Mouse (Mus musculus): Measurements from ENCODE around the gene Ces4a. TPM values are rescaled to one million over a fixed set of nuclear protein-coding genes. Genes with fewer than 3 reads are reported as not detected.

Gene Ces4a
- polyA plus RNA-seq, 1 experiment from 2014 or later: not detected

DNA sequence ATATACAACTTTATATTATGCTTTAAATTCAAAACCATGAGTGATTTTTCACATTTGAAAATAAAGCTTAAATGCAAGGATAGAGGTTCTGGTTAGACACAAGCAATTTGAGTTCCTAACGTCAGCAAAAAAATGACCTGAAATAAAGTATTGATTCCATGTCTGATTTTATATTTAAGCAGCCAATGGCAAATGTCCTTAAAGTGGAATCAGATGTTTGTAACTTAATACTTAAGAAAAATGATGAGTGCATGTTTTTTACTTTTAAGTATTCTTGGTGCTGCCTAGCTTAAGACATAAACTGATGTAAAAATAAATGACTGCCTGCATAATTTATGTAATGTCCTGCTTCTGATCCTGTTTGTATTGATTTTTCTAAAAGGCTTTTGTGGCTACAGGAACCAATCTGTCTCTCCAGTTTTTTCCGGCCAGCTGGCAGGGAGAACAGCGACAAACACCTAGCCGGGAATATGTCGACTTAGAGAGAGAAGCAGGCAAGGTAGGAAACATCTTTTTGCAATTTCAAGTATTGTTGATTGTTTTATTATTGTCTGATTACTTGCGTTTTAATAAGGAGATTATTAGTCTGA is 46.7 kb downstream of the Ces4a start:
- no peak for ATAC-seq (ENCODE audit: low read depth)
- H3K27ac ChIP-seq (ENCODE audit: low read length): no peak overlapping the region
- peaks cover 3% of the 10 kb centered on the region; the same call in 1 of the 2 replicates for H3K4me1 ChIP-seq (replicated peaks; ENCODE audit: control insufficient read depth, insufficient read depth, low read length)
- 81% methylated on average over 6 of the region's 6 CpGs for WGBS
- no peak overlapping the region for H3K4me3 ChIP-seq (ENCODE audit: low read length)
- H3K4me2 ChIP-seq (ENCODE audit: low read depth, low read length): no peak overlapping the region
- H3K27me3 ChIP-seq (ENCODE audit: control insufficient read depth, insufficient read depth, low read depth, low read length): no peaks in the 10 kb centered on the region
- no peak overlapping the region for H3K9ac ChIP-seq (ENCODE audit: low read length)
- H3K36me3 ChIP-seq (ENCODE audit: control insufficient read depth, insufficient read depth, low read length): peaks cover 17% of the 10 kb centered on the region
- no peaks in the 10 kb centered on the region for H3K9me3 ChIP-seq (ENCODE audit: control insufficient read depth, low read length)

DNA sequence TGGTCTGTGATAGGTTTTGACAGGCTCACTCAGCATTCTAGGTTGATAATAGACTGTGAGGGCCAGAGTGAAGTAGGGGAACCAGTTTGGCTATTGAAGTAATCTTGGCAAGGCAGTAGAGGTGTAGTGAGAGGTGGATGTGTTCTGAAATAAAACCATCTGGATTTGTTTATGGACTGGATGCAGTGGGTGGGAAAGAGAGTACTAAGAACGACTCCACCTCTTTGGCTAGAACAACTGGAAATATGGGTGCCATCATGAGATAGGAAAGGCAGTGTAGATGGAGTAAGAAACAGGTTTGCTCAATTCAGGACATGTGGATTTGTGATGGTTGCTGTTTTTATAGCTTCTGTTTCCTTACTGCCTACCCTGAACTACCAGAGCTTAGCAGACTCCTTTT is 50.6 kb downstream of the Ces4a start:
- WGBS: 69% methylated on average over 1 of the region's 1 CpGs
- H3K27me3 ChIP-seq (ENCODE audit: control insufficient read depth, insufficient read depth, low read depth, low read length): no peaks in the 10 kb centered on the region
- no peak overlapping the region for H3K27ac ChIP-seq (ENCODE audit: low read length)
- peaks cover 10% of the 10 kb centered on the region; the same call in 1 of the 2 replicates for H3K36me3 ChIP-seq (ENCODE audit: control insufficient read depth, insufficient read depth, low read length)
- H3K4me3 ChIP-seq (ENCODE audit: low read length): no peak overlapping the region
- no peak overlapping the region for H3K9ac ChIP-seq (ENCODE audit: low read length)
- H3K4me1 ChIP-seq (replicated peaks; ENCODE audit: control insufficient read depth, insufficient read depth, low read length): no peaks in the 10 kb centered on the region
- ATAC-seq (ENCODE audit: low read depth): no peak
- H3K4me2 ChIP-seq (ENCODE audit: low read depth, low read length): no peak overlapping the region
- H3K9me3 ChIP-seq (ENCODE audit: control insufficient read depth, low read length): no peaks in the 10 kb centered on the region

DNA sequence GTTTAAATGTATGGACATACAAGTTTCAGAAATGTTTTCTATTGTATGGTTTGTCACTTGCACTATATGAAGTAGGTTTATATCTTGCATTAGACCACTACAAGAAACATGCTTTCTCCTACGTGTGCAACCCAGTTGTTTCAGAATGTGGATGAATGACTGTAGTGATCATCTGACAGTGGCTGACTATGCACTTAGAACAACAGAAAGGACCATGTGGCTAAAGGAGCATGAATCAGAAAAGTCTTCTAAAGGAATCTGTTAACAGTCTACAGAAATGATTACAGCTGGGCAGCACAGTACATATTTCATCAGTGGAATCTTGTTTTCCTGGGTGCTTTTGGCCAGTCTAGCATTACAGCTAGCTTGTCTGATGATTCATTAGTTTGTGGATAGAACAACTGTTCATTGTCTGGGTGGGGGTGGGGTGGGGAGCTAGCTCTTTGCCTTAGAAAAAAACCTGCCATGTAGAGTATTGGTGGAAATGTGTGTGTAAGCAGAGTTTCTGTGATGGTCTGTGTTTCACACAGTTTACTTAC is 54.9 kb downstream of the Ces4a start:
- 47% methylated on average over 1 of the region's 1 CpGs for WGBS

DNA sequence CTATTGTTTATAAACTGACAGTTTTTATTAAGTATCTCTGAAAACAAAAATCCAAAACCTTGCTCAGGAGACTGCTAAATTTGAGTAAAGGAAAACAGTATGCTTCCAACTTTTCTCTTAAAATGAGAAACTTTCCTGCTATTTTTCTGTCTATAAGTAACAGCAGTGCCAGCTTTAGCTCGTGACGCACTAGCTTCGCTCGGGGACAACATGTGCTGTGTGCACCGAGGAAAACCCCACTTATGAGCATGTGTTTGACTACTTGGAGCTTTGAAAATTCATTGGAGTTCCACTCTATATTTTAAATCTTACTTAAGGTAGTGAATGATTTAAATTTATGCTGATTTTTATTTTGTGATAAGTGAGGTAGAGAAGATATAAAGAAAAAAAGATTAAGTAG is 60.6 kb downstream of the Ces4a start:
- Histone ChIP-seq H3K27ac (ENCODE audit: low read length) (no peak overlapping the region), H3K9me3 (ENCODE audit: control insufficient read depth, low read length) (no peaks in the 10 kb centered on the region), H3K9ac (ENCODE audit: low read length) (no peak overlapping the region), H3K36me3 (ENCODE audit: control insufficient read depth, insufficient read depth, low read length) (peaks cover 28% of the 10 kb centered on the region), H3K27me3 (ENCODE audit: control insufficient read depth, insufficient read depth, low read depth, low read length) (no peaks in the 10 kb centered on the region), H3K4me2 (ENCODE audit: low read depth, low read length) (no peak overlapping the region), H3K4me3 (ENCODE audit: low read length) (no peak overlapping the region), H3K4me1 (replicated peaks; ENCODE audit: control insufficient read depth, insufficient read depth, low read length) (no peaks in the 10 kb centered on the region)
- WGBS: 94% methylated on average over 5 of the region's 5 CpGs
- no peak for ATAC-seq (ENCODE audit: low read depth)

More for the DNA sequence above, 54.9 kb downstream of the Ces4a start:
- H3K27me3 ChIP-seq (ENCODE audit: control insufficient read depth, insufficient read depth, low read depth, low read length): no peaks in the 10 kb centered on the region
- H3K27ac ChIP-seq (ENCODE audit: low read length): no peak overlapping the region
- no peaks in the 10 kb centered on the region for H3K9me3 ChIP-seq (ENCODE audit: control insufficient read depth, low read length)
- H3K9ac ChIP-seq (ENCODE audit: low read length): no peak overlapping the region
- no peaks in the 10 kb centered on the region for H3K4me1 ChIP-seq (replicated peaks; ENCODE audit: control insufficient read depth, insufficient read depth, low read length)
- peaks cover 6% of the 10 kb centered on the region; the same call in 1 of the 2 replicates for H3K36me3 ChIP-seq (ENCODE audit: control insufficient read depth, insufficient read depth, low read length)
- no peak overlapping the region for H3K4me2 ChIP-seq (ENCODE audit: low read depth, low read length)
- no peak for ATAC-seq (ENCODE audit: low read depth)
- no peak overlapping the region for H3K4me3 ChIP-seq (ENCODE audit: low read length)

Other genes starting within 250 kb of the Ces4a start
- 0.29 and 0.50 TPM in 2 replicates for gene Ces2e, start 205.5 kb upstream of the Ces4a start, polyA plus RNA-seq (2015; fragmentation: Nextera tagmentation; extraction: Ambion mirVana)
- gene Ces2f, start 184.4 kb upstream of the Ces4a start, polyA plus RNA-seq (2015; fragmentation: Nextera tagmentation; extraction: Ambion mirVana): 0.14 TPM in 1 of 2 replicates, not detected in the other
- gene Ces2g, start 170.1 kb upstream of the Ces4a start, polyA plus RNA-seq (2015; fragmentation: Nextera tagmentation; extraction: Ambion mirVana): 2.0 and 3.3 TPM in 2 replicates
- not detected in 2 replicates for gene Ces2h, start 130.9 kb upstream of the Ces4a start, polyA plus RNA-seq (2015; fragmentation: Nextera tagmentation; extraction: Ambion mirVana)
- not detected in 2 replicates for gene Ces3a, start 83.2 kb upstream of the Ces4a start, polyA plus RNA-seq (2015; fragmentation: Nextera tagmentation; extraction: Ambion mirVana)
- not detected in 2 replicates for gene Ces3b, start 48.0 kb upstream of the Ces4a start, polyA plus RNA-seq (2015; fragmentation: Nextera tagmentation; extraction: Ambion mirVana)
- 51.4 and 55.5 TPM in 2 replicates for gene Cbfb, start 38.9 kb downstream of the Ces4a start, polyA plus RNA-seq (2015; fragmentation: Nextera tagmentation; extraction: Ambion mirVana)
- gene D230025D16Rik, start 93.3 kb downstream of the Ces4a start, polyA plus RNA-seq (2015; fragmentation: Nextera tagmentation; extraction: Ambion mirVana): 48.8 and 52.9 TPM in 2 replicates
- 22.3 and 24.7 TPM in 2 replicates for gene B3gnt9, start 123.4 kb downstream of the Ces4a start, polyA plus RNA-seq (2015; fragmentation: Nextera tagmentation; extraction: Ambion mirVana)
- gene Tradd, start 132.8 kb downstream of the Ces4a start, polyA plus RNA-seq (2015; fragmentation: Nextera tagmentation; extraction: Ambion mirVana): 31.5 and 34.2 TPM in 2 replicates
- gene Fbxl8, start 132.8 kb downstream of the Ces4a start, polyA plus RNA-seq (2015; fragmentation: Nextera tagmentation; extraction: Ambion mirVana): 4.9 and 6.6 TPM in 2 replicates
- 0.39 and 0.65 TPM in 2 replicates for gene Hsf4, start 138.0 kb downstream of the Ces4a start, polyA plus RNA-seq (2015; fragmentation: Nextera tagmentation; extraction: Ambion mirVana)
- gene Nol3, start 144.3 kb downstream of the Ces4a start, polyA plus RNA-seq (2015; fragmentation: Nextera tagmentation; extraction: Ambion mirVana): 2.0 and 2.1 TPM in 2 replicates
- gene 4931428F04Rik, start 158.1 kb downstream of the Ces4a start, polyA plus RNA-seq (2015; fragmentation: Nextera tagmentation; extraction: Ambion mirVana): 8.3 and 9.5 TPM in 2 replicates
- 34.4 and 35.5 TPM in 2 replicates for gene Exoc3l, start 164.3 kb downstream of the Ces4a start, polyA plus RNA-seq (2015; fragmentation: Nextera tagmentation; extraction: Ambion mirVana)
- 69.1 and 76.2 TPM in 2 replicates for gene E2f4, start 165.9 kb downstream of the Ces4a start, polyA plus RNA-seq (2015; fragmentation: Nextera tagmentation; extraction: Ambion mirVana)
- 14.8 and 15.6 TPM in 2 replicates for gene Elmo3, start 173.8 kb downstream of the Ces4a start, polyA plus RNA-seq (2015; fragmentation: Nextera tagmentation; extraction: Ambion mirVana)
- gene Lrrc29, start 194.5 kb downstream of the Ces4a start, polyA plus RNA-seq (2015; fragmentation: Nextera tagmentation; extraction: Ambion mirVana): 2.1 and 2.6 TPM in 2 replicates
- gene Tmem208, start 194.6 kb downstream of the Ces4a start, polyA plus RNA-seq (2015; fragmentation: Nextera tagmentation; extraction: Ambion mirVana): 115 and 125 TPM in 2 replicates
- 12.7 and 15.8 TPM in 2 replicates for gene Fhod1, start 216.2 kb downstream of the Ces4a start, polyA plus RNA-seq (2015; fragmentation: Nextera tagmentation; extraction: Ambion mirVana)
- gene Slc9a5, start 217.0 kb downstream of the Ces4a start, polyA plus RNA-seq (2015; fragmentation: Nextera tagmentation; extraction: Ambion mirVana): 5.5 and 6.3 TPM in 2 replicates
- gene Plekhg4, start 241.5 kb downstream of the Ces4a start, polyA plus RNA-seq (2015; fragmentation: Nextera tagmentation; extraction: Ambion mirVana): 1.1 and 1.5 TPM in 2 replicates

Data from lung, embryonic 16.5 days (tissue).